Mouse (Mus musculus): ENCODE measurements around the gene Bad.
"Not testable (repeated sequence)": the region's sequence is repeated elsewhere in the genome, so short reads cannot be mapped to it uniquely, and the experiment has no call there.

Bad gene

DNA sequence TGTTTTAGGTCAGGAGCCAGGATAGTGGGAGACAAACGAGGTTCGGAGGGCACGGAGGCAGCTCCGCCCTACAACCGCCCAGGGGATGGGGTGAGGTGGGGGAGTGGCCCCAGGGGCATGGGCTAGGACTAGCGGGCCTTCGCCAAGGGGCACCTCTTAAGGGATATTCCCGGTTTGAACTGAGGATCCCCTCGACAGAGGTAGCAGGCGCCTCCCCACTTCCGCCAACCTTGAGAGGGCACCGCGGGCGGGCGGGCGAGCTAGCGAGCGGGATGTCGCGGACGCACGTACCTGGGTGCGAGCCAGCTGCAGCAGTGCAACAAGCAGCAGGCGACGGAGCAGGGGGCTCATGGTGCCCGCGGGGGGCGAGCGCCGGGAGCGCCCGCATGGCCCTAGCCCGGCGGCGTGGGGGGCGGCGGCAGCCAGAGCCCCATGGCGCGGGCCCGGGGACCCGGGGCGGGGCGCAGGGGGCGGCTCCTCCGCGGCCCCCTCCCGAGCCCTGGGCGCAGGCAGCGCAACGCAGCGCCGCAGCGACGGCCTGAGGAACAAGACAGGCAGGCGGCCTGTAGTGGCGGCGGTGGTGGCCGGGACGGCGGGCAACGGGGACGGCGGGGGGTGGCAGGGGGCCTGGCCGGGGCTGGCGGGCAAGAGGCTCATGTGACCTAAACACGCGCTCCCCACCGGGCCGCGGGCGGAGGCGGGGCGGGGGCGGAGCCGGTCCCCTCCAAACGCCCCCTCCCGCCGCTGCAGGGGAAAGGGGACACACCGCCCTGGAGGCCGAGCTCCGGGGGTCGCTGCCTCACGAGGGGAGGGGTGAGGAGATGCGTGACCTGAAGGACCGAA is 45.6 kb downstream of the Bad start, which contains the start of gene Vegfb:
Gene Vegfb (minus strand): TSS at position 591 of the 843 bp plus-strand sequence.
- DNase-seq (ENCODE audit: low spot score): no peak

DNA sequence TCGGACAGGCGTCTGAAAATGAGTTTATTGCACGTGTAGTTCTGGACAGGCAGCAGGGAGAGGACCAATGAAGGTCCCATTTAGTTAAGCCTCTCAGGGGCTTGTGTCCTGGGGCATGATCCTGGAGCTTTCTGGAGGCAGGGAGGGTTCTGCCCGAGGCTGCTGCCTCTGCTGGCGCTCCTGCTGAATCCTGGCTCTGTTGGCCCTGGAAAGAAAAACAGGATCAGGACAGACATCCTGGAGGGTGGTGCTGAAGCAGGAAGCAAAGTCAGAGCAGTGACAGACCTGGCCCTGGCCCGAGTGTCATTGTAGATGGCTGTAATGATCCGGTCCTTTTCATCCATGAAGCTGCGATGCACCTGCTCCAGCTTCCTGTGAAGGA is 46.2 kb downstream of the Bad start:
- no peak for DNase-seq (ENCODE audit: low spot score)

DNA sequence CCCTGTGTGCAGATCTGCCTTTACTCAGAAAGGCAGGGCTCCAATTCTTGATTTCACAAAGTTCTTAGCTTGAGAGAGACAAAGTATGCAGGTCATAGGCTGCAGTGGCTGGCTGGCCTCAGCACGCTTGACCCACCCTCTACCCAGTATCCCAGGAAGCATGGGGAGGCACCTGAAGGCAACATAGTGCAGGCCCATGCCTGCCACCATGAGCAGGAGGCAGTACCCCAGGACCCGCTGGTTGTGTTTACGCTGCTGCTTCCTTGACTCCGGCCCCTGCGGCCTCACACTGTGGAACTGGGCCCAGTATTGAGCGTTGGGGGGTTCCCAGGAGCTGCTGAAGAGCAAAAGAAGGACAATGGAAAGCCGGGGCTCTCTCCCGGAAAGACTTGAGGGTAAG is 47.6 kb downstream of the Bad start:
- no peak for DNase-seq (ENCODE audit: low spot score)

DNA sequence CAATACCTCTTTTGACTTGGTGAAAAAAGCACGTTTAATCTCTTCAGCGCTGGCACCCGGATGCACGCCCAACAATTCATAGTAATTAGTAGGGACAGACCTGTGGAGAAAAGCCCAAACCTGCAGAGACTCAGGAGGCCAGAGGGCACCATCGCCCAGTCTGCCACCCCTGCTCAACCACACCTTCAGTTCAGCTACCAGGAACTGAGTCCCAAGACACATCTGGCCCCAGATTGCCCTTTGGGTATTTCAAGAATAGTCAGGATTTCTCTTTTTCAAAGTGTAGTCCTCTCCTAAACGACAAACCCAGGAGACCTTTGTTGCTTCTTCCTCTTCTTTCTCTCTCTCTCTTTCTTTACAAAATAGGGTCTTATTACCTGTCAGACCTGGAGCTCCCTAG is 49.1 kb downstream of the Bad start:
- DNase-seq (ENCODE audit: low spot score): no peak

DNA sequence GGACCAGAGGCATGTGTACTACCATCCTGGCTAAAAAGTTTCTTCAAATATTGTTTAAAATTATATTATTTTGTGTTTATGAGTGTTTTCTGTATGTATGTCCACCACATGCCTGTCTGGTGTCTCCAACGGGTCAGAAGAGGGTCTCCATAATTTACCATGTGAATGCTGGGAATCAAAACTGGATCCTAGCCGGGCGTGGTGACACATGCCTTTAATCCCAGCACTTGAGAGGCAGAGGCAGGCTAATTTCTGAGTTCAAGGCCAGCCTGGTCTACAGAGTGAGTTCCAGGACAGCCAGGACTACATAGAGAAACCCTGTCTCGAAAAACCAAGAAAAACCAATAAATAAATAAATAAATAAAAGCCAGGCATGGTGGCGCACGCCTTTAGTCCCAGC is 49.5 kb downstream of the Bad start:
- DNase-seq (ENCODE audit: low spot score): not testable (repeated sequence)

DNA sequence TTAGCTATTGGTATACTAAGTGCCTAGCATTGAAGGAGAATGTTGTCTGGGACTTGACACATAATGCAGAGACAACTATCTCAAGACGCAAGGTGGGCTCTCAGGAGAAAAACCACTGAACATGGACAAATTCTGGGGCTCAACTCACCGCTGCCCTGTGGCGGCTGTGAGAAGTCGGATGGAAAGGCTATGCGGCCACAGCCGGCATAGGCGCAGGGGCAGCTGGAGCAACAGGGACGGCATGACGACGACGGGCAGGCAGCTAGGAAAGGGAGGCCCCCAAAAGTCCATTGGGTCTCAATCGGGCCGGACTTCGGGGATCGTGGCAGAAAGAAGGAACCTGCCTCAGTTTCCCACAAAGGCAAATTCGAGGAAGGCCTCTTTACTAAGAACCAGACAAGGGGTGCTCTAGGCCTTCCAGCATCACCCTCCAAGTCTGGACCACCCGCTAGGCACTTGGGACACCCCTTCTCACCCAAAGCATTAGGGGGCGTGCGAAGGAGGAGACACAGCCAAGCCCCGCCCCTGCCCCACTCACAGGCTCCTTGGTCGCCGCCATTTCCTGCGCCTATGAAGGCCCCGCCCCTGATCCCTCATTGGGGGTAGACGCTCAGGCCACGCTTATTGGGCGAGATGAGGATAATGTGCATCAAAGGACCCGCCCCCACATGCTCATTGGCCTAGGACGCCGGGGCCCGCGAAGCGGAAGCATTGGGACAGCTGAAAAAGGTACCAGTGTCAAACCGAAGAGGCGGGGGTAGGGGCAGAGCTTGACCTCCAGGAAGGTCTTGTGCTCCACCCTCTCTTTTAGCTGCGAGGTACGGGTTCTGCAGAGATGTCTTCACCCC is 50.6 kb downstream of the Bad start, which contains the start of gene Dnajc4:
Gene Dnajc4 (minus strand): TSS at position 562 of the 848 bp plus-strand sequence.
- peak; percentile 87 for DNase-seq (ENCODE audit: low spot score)

DNA sequence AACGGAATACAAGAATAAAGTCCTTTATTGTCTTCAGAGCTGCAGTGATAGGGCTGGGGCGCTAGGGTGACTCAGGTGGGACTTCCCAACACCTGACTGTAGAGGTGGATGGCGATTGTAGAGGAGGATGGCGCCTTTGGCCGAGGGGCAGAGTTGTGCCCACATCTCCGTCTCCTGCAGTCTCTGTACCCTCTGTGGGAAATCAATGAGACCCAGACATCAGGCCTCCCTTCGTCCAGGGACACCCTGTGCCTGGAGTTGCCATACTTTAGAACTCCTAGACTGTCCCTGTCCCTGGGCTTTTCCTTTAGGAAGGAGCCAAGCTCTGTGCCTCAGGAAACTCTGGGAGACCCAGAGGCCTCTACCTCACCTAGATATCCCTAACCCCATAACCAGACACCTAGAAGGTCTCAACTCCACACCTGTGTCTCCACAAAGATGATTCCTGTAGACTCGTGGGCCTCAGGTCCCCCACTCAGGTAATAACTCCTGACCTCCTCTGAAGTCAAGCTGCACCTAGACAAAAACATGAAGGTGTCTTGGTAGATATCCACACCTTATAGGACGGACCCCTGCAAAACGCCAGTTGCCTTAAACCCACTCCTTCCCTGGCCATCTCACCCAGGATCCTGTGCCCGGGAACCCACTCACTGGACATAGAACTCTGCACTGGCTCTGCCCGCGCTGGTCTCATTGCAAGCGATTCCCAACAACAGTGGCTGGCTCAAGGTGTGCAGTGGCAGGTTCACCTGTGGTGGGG is 51.5 kb downstream of the Bad start:
- no peak for DNase-seq (ENCODE audit: low spot score)

DNA sequence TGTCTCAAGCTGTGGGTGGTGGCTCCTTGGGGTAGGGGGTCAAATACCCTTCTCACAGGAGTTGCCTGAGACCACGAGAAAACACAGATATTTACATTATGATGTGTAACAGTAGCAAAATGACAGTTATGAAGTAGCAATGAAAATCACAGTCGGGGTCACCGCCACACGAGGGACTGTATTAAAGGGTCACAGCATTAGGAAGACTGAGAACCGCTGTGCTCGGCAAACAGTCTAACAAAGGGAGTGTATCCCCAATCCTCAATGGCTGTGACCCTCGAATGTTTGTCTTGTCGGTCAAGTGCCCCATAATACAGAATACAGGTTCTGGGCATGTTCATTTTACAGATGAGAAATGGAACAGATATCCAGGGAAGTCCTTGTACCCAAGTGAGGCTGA is 52.3 kb downstream of the Bad start:
- no peak for DNase-seq (ENCODE audit: low spot score)

DNA sequence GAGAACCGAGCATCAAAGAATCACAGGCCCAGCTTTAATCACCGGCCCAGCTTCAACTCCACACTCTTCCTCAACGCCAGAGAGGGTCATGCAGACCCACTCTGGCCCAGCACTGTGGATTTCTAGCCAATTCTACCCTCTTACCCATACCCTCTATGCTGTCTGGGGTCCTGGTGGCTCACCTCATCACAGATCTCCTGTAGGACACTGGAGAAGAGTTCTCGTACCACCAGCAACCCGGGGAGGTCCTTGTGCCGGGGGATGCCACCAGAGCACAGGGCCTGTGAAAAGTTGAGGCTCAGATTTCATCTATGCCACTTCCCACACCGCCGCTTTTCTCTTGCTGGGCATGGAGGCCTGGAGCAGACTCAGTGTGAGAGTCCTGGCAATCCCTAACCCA is 52.8 kb downstream of the Bad start:
- no peak for DNase-seq (ENCODE audit: low spot score)

DNA sequence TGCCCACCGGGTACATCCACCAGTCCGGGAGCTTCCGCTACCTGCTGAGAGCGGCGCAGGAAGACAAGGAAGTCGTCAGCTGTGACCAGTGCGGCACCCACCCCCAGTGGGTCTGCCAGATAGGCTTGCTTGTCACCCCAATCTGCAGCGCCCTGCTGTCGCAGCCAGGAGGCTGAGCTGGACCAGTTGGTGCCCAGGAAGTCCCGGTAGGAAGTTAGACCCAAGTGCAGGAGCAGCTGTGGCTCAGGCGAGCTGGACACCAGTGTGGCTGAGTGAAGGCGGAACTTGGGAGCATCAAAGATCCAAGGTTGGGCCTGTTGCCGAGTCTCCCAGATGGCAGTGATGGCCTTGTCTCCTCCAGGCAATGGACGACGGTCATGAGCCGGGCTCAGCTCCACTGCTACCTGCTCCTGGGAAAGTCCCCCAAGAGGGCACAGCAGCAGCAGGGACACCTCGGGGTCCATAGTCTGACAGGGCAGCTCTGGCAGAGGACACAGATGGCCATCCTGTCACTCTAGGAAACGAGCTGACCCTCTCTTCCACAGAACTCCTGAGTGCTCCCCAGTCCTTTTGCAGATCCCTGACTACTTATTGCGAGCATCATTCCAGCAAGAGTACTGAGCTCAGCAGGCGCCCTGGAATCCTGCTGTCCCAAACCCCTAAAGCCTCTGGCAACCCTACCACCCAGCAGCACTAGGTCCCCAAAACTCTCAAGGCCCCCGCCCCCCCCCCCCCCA is 53.8 kb downstream of the Bad start:
- DNase-seq (ENCODE audit: low spot score): no peak

DNA sequence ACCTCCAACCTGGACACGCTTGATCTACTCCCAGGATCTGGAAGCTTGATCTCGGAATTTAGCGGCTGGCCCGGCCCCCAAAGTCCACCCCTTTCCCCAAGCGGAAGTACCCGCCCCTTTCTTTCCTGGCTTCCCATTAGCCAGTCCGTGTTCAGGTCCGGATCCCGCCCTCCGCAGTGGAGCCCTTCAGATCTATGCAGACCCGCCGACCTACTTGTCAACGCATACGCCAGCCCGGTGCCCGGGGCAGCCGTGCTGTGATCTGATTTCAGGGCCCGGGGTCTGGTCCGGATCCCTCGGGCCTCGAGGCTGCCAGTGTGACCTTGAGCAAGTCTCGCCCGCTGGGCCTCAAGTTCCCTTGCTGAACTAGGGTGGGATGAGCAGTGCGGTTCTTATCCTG is 54.3 kb downstream of the Bad start, which contains the start of the genes Nudt22 and Trpt1:
Gene Nudt22 (minus strand): TSS at position 112 of the 400 bp plus-strand sequence.
Gene Trpt1 (plus strand): TSS at position 126 of the 400 bp plus-strand sequence.
- DNase-seq (ENCODE audit: low spot score): peak; percentile 69

DNA sequence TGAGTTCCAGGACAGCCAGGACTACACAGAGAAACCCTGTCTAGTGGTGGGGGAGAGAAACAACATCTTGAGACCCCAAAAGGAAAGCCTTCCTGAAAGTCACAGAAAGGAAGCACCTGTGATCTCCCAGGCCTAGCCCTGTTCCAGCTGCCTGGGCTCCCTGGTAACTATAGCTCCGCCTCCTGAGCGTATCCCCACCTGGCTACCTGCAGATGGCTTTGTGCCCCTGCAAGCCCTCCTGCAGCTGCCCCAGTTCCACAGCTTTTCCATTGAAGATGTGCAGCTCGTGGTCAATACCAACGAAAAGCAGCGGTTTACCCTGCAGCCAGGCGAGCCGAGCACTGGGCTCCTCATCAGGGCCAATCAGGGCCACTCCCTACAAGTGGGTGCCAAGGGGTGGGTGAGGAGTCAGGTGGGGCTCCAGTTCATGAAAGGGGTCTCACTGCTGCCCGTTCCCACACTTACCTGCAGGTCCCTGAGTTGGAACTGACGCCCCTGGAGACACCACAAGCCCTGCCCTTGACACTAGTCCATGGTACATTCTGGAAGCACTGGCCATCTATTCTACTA is 56.1 kb downstream of the Bad start:
- no peak for DNase-seq (ENCODE audit: low spot score)

DNA sequence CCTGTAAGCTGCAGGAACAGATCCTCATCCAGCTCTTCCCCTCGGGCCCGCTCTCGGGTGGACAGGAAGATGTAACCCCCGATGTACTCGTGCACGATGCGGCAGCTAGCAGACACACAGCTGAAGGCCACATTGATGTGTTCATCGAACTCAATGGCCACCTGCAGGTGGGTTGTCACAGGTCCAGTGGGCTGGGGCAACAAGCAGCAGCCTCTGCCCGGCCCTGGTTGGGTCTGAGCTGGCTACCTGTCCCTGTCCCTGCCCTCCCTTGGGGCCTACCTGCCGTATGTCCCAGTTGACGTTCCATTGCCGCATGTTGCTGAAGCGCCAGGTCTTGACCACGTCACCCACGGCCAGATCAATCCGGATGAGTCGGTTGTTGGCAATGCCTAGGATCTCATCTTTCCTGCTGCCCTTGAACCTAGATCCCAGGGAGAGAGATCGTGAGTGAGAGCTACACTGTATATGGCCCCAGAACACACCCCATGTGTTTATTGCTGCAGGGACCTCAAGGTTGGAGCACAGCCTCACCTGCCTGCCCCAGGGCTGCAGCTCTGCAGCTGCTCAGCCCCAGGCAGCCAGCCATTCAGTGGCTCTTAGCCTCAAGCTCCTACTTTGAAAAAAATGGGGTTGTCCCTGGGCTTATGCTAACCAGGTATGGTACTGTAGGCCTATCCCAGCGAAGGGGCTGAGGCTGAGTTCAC is 57.9 kb downstream of the Bad start:
- no peak for DNase-seq (ENCODE audit: low spot score)

Data from ovary, postnatal 14 days (tissue).